Mouse (Mus musculus): ENCODE measurements around the gene Tcf7. TPM values are rescaled to one million over a fixed set of nuclear protein-coding genes. Genes with fewer than 3 reads are reported as not detected.

The Tcf7 gene
- total and polyA plus RNA-seq, 3 experiments, result not detected

- Histone ChIP-seq H3K27me3 (ENCODE audit: insufficient read depth, low read length) (peaks cover 26% of the 10 kb centered on the region; the same call in 1 of the 2 replicates), H3K9me3 (replicated peaks) (no peaks in the 10 kb centered on the region), H3K36me3 (replicated peaks) (no peaks in the 10 kb centered on the region), H3K4me3 (ENCODE audit: low read depth, low read length) (no peak overlapping the region), H3K4me1 (ENCODE audit: insufficient read depth, low read depth, low read length) (peaks cover 4% of the 10 kb centered on the region; the same call in 1 of the 2 replicates)
- TF ChIP-seq TAL1 (conservative IDR thresholded peaks at IDR 0.05; ENCODE audit: low read depth, low read length), result no peak
- TF ChIP-seq POLR2AphosphoS5 (IDR thresholded peaks at IDR 0.05; ENCODE audit: insufficient replicate concordance, low read depth, low read length), result no peak
- TF ChIP-seq GATA1 (IDR thresholded peaks at IDR 0.05; ENCODE audit: borderline replicate concordance, low read length), result no peak
- no peak for TF ChIP-seq GATA2 (IDR thresholded peaks at IDR 0.05; ENCODE audit: borderline replicate concordance, low read depth, low read length)
- TF ChIP-seq CTCF (IDR thresholded peaks at IDR 0.05; ENCODE audit: low read depth, low read length), result no peak
- no peak for ATAC-seq (ENCODE audit: extremely low read depth, insufficient number of reproducible peaks, low FRiP score, poor library complexity, severe bottlenecking)
- no peak for DNase-seq (ENCODE audit: low spot score)
Measured at GRCm38 (mm10) chr11:52267271-52267670, 15.5 kb downstream of the Tcf7 start.

- Histone ChIP-seq H3K4me3 (ENCODE audit: low read depth, low read length) (no peak overlapping the region), H3K4me1 (ENCODE audit: insufficient read depth, low read depth, low read length) (peaks cover 4% of the 10 kb centered on the region; the same call in 1 of the 2 replicates), H3K27me3 (ENCODE audit: insufficient read depth, low read length) (peaks cover 28% of the 10 kb centered on the region; the same call in 1 of the 2 replicates), H3K36me3 (replicated peaks) (no peaks in the 10 kb centered on the region), H3K9me3 (replicated peaks) (no peaks in the 10 kb centered on the region)
- no peak for ATAC-seq (ENCODE audit: extremely low read depth, insufficient number of reproducible peaks, low FRiP score, poor library complexity, severe bottlenecking)
- no peak for DNase-seq (ENCODE audit: low spot score)
- TF ChIP-seq CTCF (IDR thresholded peaks at IDR 0.05; ENCODE audit: low read depth, low read length) (no peak), TAL1 (conservative IDR thresholded peaks at IDR 0.05; ENCODE audit: low read depth, low read length) (no peak)
Measured at GRCm38 (mm10) chr11:52265616-52266307, 17.1 kb downstream of the Tcf7 start.

- ATAC-seq (ENCODE audit: extremely low read depth, insufficient number of reproducible peaks, low FRiP score, poor library complexity, severe bottlenecking), result no peak
- no peak for TF ChIP-seq POLR2AphosphoS5 (IDR thresholded peaks at IDR 0.05; ENCODE audit: insufficient replicate concordance, low read depth, low read length)
- TF ChIP-seq TAL1 (conservative IDR thresholded peaks at IDR 0.05; ENCODE audit: low read depth, low read length), result no peak
- TF ChIP-seq CTCF (IDR thresholded peaks at IDR 0.05; ENCODE audit: low read depth, low read length), result no peak
- TF ChIP-seq GATA2 (IDR thresholded peaks at IDR 0.05; ENCODE audit: borderline replicate concordance, low read depth, low read length), result no peak
- TF ChIP-seq GATA1 (IDR thresholded peaks at IDR 0.05; ENCODE audit: borderline replicate concordance, low read length), result no peak
- Histone ChIP-seq H3K36me3 (replicated peaks) (no peaks in the 10 kb centered on the region), H3K4me3 (ENCODE audit: low read depth, low read length) (no peak overlapping the region), H3K9me3 (replicated peaks) (no peaks in the 10 kb centered on the region), H3K27me3 (ENCODE audit: insufficient read depth, low read length) (peaks cover 30% of the 10 kb centered on the region; the same call in 1 of the 2 replicates), H3K4me1 (ENCODE audit: insufficient read depth, low read depth, low read length) (peaks cover 4% of the 10 kb centered on the region; the same call in 1 of the 2 replicates)
- DNase-seq (ENCODE audit: low spot score), result no peak
Measured at GRCm38 (mm10) chr11:52264871-52265270, 17.9 kb downstream of the Tcf7 start.

- no peak overlapping the region for H3K4me3 ChIP-seq (ENCODE audit: low read depth, low read length)
- no peaks in the 10 kb centered on the region for H3K9me3 ChIP-seq (replicated peaks)
- DNase-seq (ENCODE audit: low spot score) (no peak), ATAC-seq (ENCODE audit: extremely low read depth, insufficient number of reproducible peaks, low FRiP score, poor library complexity, severe bottlenecking) (no peak)
- H3K27me3 ChIP-seq (ENCODE audit: insufficient read depth, low read length), result peaks cover 25% of the 10 kb centered on the region; the same call in 1 of the 2 replicates
- peaks cover 4% of the 10 kb centered on the region; the same call in 1 of the 2 replicates for H3K4me1 ChIP-seq (ENCODE audit: insufficient read depth, low read depth, low read length)
- H3K36me3 ChIP-seq (replicated peaks), result no peaks in the 10 kb centered on the region
- no peak for TF ChIP-seq GATA2 (IDR thresholded peaks at IDR 0.05; ENCODE audit: borderline replicate concordance, low read depth, low read length)
Measured at GRCm38 (mm10) chr11:52262338-52262737, 20.5 kb downstream of the Tcf7 start.

- H3K4me3 ChIP-seq (ENCODE audit: low read depth, low read length), result no peak overlapping the region
- TF ChIP-seq POLR2AphosphoS5 (IDR thresholded peaks at IDR 0.05; ENCODE audit: insufficient replicate concordance, low read depth, low read length), result no peak
- no peak for TF ChIP-seq CTCF (IDR thresholded peaks at IDR 0.05; ENCODE audit: low read depth, low read length)
- TF ChIP-seq GATA2 (IDR thresholded peaks at IDR 0.05; ENCODE audit: borderline replicate concordance, low read depth, low read length), result no peak
- no peak for TF ChIP-seq TAL1 (conservative IDR thresholded peaks at IDR 0.05; ENCODE audit: low read depth, low read length)
- no peak for TF ChIP-seq GATA1 (IDR thresholded peaks at IDR 0.05; ENCODE audit: borderline replicate concordance, low read length)
- H3K36me3 ChIP-seq (replicated peaks), result no peaks in the 10 kb centered on the region
- peaks cover 25% of the 10 kb centered on the region; the same call in 1 of the 2 replicates for H3K27me3 ChIP-seq (ENCODE audit: insufficient read depth, low read length)
- DNase-seq (ENCODE audit: low spot score) (peak; percentile 26), ATAC-seq (ENCODE audit: extremely low read depth, insufficient number of reproducible peaks, low FRiP score, poor library complexity, severe bottlenecking) (no peak)
- no peaks in the 10 kb centered on the region for H3K9me3 ChIP-seq (replicated peaks)
- peaks cover 4% of the 10 kb centered on the region; the same call in 1 of the 2 replicates for H3K4me1 ChIP-seq (ENCODE audit: insufficient read depth, low read depth, low read length)
Measured at GRCm38 (mm10) chr11:52261937-52262336, 20.9 kb downstream of the Tcf7 start.

GRCm38 (mm10) chr11:52260878-52261277 lies 21.9 kb downstream of the Tcf7 start:
- Histone ChIP-seq H3K4me3 (ENCODE audit: low read depth, low read length) (no peak overlapping the region), H3K27me3 (ENCODE audit: insufficient read depth, low read length) (peaks cover 25% of the 10 kb centered on the region; the same call in 1 of the 2 replicates), H3K9me3 (replicated peaks) (no peaks in the 10 kb centered on the region), H3K4me1 (ENCODE audit: insufficient read depth, low read depth, low read length) (peaks cover 4% of the 10 kb centered on the region; the same call in 1 of the 2 replicates), H3K36me3 (replicated peaks) (peaks cover 1% of the 10 kb centered on the region)
- ATAC-seq (ENCODE audit: extremely low read depth, insufficient number of reproducible peaks, low FRiP score, poor library complexity, severe bottlenecking) (no peak), DNase-seq (ENCODE audit: low spot score) (no peak)
- TF ChIP-seq CTCF (IDR thresholded peaks at IDR 0.05; ENCODE audit: low read depth, low read length), result no peak

GRCm38 (mm10) chr11:52258711-52259110 lies 24.1 kb downstream of the Tcf7 start:
- no peak for DNase-seq (ENCODE audit: low spot score)
- H3K36me3 ChIP-seq (replicated peaks), result peaks cover 15% of the 10 kb centered on the region
- H3K27me3 ChIP-seq (ENCODE audit: insufficient read depth, low read length), result peaks cover 15% of the 10 kb centered on the region; the same call in 1 of the 2 replicates
- no peak overlapping the region for H3K4me3 ChIP-seq (ENCODE audit: low read depth, low read length)
- no peaks in the 10 kb centered on the region for H3K9me3 ChIP-seq (replicated peaks)
- ATAC-seq (ENCODE audit: extremely low read depth, insufficient number of reproducible peaks, low FRiP score, poor library complexity, severe bottlenecking), result no peak
- no peak for TF ChIP-seq GATA2 (IDR thresholded peaks at IDR 0.05; ENCODE audit: borderline replicate concordance, low read depth, low read length)
- TF ChIP-seq POLR2AphosphoS5 (IDR thresholded peaks at IDR 0.05; ENCODE audit: insufficient replicate concordance, low read depth, low read length), result no peak
- TF ChIP-seq GATA1 (IDR thresholded peaks at IDR 0.05; ENCODE audit: borderline replicate concordance, low read length), result no peak
- TF ChIP-seq TAL1 (conservative IDR thresholded peaks at IDR 0.05; ENCODE audit: low read depth, low read length), result no peak
- no peak for TF ChIP-seq CTCF (IDR thresholded peaks at IDR 0.05; ENCODE audit: low read depth, low read length)
- H3K4me1 ChIP-seq (ENCODE audit: insufficient read depth, low read depth, low read length), result no peaks in the 10 kb centered on the region
